Mouse (Mus musculus) kidney, embryonic 16.5 days (tissue): ENCODE results near the gene 1700025G04Rik. TPM values are rescaled to one million over a fixed set of nuclear protein-coding genes. Genes with fewer than 3 reads are reported as not detected.

Experiments
- ATAC-seq: fragments of 200-750 bp; cut with Nextera tagmentation; 2 replicates; pipeline ENCODE4 v1.8.0; 2017; ENCODE audit warnings: moderate TSS enrichment; ENCODE audit not compliant: low FRiP score, low TSS enrichment
- H3K27ac ChIP-seq: fragments of 300-500 bp; sonication (generic); 2 replicates; pipeline ENCODE4 v1.5.1; 2014; ENCODE audit warnings: low read length
- H3K27me3 ChIP-seq: fragments of 300-500 bp; sonication (generic); 2 replicates; pipeline ENCODE4 v1.6.1; 2014; ENCODE audit warnings: low read length, control low read depth, mixed read lengths; ENCODE audit not compliant: insufficient read depth
- H3K36me3 ChIP-seq: fragments of 300-500 bp; sonication (generic); 2 replicates; pipeline ENCODE4 v1.6.1; 2014; ENCODE audit warnings: low read length, control low read depth, mixed read lengths; ENCODE audit not compliant: insufficient read depth
- H3K4me1 ChIP-seq: fragments of 300-500 bp; sonication (generic); 2 replicates; pipeline ENCODE4 v1.6.1; 2014; ENCODE audit warnings: low read length, control low read depth, mixed read lengths; ENCODE audit not compliant: insufficient read depth
- H3K4me2 ChIP-seq: fragments of 300-500 bp; sonication (generic); replicated peaks from 2 replicates; pipeline ENCODE4 v1.6.1; 2014; ENCODE audit warnings: low read depth, low read length
- H3K4me3 ChIP-seq: fragments of 300-500 bp; sonication (generic); 2 replicates; pipeline ENCODE4 v1.5.1; 2014; ENCODE audit warnings: mild to moderate bottlenecking, low read length
- H3K9ac ChIP-seq: fragments of 300-500 bp; sonication (generic); replicated peaks from 2 replicates; pipeline ENCODE4 v1.6.1; 2014; ENCODE audit warnings: low read length
- H3K9me3 ChIP-seq: fragments of 300-500 bp; sonication (generic); 2 replicates; pipeline ENCODE4 v1.6.1; 2016; ENCODE audit warnings: low read length, control low read depth
- WGBS: fragments of 180-500 bp; shearing (Covaris S2); extraction: QIAGEN DNeasy Blood & Tissue Kit; methylation state at CpG from one replicate; pipeline ENCODE4 v1.1.7; 2014; 5-methylcytosine and 5-hydroxymethylcytosine counted together
- polyA plus RNA-seq: library from polyadenylated mRNA; unstranded; fragments of >200 nt; fragmentation: Nextera tagmentation; extraction: Ambion mirVana; gene quantifications from 2 replicates; pipeline ENCODE4 v1.2.1, GENCODE M21; 2015

The 1700025G04Rik gene
- polyA plus RNA-seq, 1 experiment from 2014 or later = 15.4 TPM

DNA sequence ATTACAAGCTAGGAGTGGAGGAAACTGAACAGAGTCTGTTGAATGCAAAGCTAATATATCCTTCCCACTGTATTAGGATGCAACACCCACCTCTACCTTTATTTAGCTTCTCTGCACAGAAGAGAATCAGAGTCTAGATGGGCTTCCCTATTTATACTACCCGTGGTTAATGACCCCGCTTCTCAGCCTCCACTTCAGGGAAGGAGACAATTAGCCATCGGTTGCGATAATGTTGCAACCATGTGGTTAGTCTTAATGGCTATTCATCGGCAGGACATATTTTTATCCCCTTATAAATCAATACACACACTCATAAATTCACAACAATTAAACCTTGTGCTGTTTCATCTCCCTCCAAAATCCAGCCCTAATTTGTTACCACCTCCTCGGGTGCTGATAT, 9.7 kb downstream of the 1700025G04Rik start:
- H3K4me2 ChIP-seq = no peak overlapping the region
- H3K27ac ChIP-seq = no peak overlapping the region
- whole genome bisulfite sequencing = 69% methylated on average over 6 of the region's 6 CpGs
- H3K4me3 ChIP-seq = no peak overlapping the region
- no peaks in the 10 kb centered on the region for H3K27me3 ChIP-seq
- H3K36me3 ChIP-seq = no peaks in the 10 kb centered on the region
- no peak overlapping the region for H3K9ac ChIP-seq
- H3K4me1 ChIP-seq = peaks cover 8% of the 10 kb centered on the region
- no peak for ATAC-seq
- H3K9me3 ChIP-seq = no peaks in the 10 kb centered on the region

DNA sequence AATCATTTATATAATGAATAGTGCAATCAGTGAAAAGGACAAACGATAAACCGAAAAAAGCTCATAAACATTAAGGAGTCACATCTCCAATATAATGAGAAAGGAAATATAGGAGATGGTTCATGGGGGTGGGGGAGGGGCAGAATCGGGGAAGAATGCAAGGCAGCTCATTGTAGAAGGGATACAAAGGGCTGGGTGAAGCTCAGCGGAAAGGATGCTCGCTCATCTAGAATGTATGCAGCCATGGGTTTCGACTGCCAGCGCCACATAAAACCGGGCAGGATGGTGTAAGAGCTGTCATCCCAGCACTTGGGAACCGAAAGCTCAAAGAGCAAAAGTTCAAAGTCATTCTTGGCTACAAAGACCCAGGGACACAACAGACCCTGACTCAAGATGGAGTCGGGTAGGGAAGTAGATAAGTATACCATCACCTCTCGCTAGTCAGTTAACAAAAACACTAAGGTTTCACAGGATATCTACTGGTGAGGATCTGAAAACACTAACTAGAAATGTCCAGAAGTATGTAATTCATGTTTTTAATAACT, 12.7 kb downstream of the 1700025G04Rik start:
- Histone ChIP-seq H3K4me3 (no peak overlapping the region), H3K4me2 (no peak overlapping the region), H3K36me3 (no peaks in the 10 kb centered on the region), H3K9me3 (no peaks in the 10 kb centered on the region), H3K27me3 (no peaks in the 10 kb centered on the region), H3K27ac (no peak overlapping the region), H3K4me1 (no peaks in the 10 kb centered on the region), H3K9ac (no peak overlapping the region)
- ATAC-seq = no peak
- 79% methylated on average over 11 of the region's 11 CpGs for WGBS

DNA sequence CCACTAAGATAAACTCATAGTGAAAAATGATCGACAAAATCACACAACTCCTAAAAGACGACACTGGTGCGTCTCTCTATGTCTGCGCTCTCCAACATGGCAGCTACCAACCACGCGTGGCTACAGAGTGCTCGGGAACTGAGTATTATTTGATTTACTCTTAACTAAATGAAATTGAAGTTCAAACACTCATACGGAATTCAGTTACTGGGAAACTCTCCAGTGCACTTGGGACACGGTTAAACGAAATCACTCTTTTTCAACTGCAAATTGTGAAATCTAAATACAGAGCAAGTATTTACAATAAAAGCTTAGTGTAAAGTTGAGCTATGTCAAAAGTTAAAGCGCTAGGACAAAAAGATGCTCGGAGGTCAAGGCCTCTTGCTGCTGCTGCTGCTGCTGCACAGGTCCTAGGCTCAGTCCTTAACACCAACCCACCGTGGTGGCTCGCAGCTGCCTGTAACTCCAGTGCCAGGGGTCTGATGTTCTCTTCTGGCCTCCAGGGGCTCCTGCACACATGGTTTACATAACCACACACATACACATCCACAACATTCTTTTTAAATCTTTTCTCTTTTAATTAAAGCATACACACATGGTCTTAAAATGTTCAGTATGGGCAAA, 13.6 kb downstream of the 1700025G04Rik start:
- no peak overlapping the region for H3K4me3 ChIP-seq
- H3K27ac ChIP-seq = no peak overlapping the region
- H3K27me3 ChIP-seq = no peaks in the 10 kb centered on the region
- no peaks in the 10 kb centered on the region for H3K9me3 ChIP-seq
- no peaks in the 10 kb centered on the region for H3K36me3 ChIP-seq
- H3K9ac ChIP-seq = no peak overlapping the region
- H3K4me2 ChIP-seq = no peak overlapping the region
- WGBS = 88% methylated on average over 14 of the region's 14 CpGs
- ATAC-seq = no peak
- no peaks in the 10 kb centered on the region for H3K4me1 ChIP-seq

DNA sequence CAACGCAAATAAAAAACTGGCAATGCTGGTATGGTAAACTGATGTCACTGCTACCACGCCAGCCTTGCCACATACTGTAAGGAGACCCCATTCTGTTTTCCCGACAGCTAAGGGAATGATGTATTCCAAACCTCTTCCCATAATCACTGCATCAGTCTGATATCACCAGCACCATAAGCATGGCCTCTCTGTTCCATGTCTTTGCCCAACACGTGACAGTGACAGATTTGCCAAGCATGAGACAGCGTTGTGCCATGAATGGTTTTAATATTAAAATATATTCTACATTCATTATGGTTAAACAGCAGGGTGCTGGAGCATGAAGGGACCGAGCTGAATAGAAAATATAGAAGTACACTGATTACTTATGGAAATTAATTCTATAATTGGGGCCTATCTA, 14.2 kb downstream of the 1700025G04Rik start:
- no peak overlapping the region for H3K4me2 ChIP-seq
- no peak overlapping the region for H3K9ac ChIP-seq
- WGBS = 94% methylated on average over 6 of the region's 6 CpGs
- H3K4me3 ChIP-seq = no peak overlapping the region
- no peak overlapping the region for H3K27ac ChIP-seq
- no peaks in the 10 kb centered on the region for H3K27me3 ChIP-seq
- no peaks in the 10 kb centered on the region for H3K36me3 ChIP-seq
- no peaks in the 10 kb centered on the region for H3K4me1 ChIP-seq
- no peak for ATAC-seq
- no peaks in the 10 kb centered on the region for H3K9me3 ChIP-seq

DNA sequence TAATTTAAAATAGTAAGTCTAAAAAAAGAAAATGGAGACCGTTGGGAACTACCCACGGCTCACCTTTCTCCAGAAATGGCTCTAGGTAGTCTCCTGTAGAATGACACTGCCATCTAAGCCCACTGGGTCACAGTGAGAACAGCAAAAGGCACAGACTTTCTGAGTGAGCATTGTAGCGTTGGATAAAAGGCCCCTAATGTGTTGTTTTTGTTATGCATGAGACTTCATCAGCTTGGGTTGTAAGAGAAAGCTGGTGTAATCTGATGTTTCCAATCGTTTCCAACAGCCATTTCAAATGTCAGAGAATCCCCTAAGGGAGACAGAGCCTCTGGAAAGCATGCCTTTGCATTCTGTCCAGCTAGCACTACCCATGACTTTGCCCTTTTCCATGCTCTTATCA, 19.5 kb downstream of the 1700025G04Rik start:
- Histone ChIP-seq H3K27me3 (no peaks in the 10 kb centered on the region), H3K4me1 (no peaks in the 10 kb centered on the region), H3K9me3 (no peaks in the 10 kb centered on the region), H3K36me3 (no peaks in the 10 kb centered on the region), H3K4me3 (no peak overlapping the region), H3K4me2 (no peak overlapping the region), H3K9ac (no peak overlapping the region), H3K27ac (no peak overlapping the region)
- WGBS = 66% methylated on average over 4 of the region's 4 CpGs
- no peak for ATAC-seq

DNA sequence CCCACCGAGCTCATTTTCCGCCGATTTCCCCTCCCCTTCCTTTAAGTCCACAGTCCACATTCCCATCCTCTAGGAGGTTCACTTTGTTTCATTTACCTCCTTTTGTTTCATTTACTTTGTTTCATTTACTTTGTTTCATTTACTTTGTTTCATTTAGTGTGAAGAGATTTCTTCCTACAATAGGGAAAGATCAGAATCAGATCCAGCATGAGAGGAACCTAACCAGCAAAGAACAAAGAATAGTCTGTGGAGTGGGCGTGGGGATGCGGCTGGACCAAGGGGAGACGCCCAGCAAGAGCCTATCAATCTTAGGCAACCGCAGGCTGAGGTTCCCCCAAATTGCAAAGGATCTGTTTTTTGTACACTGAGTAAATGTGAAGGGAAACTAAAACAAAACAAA, 20.2 kb downstream of the 1700025G04Rik start:
- Histone ChIP-seq H3K27me3 (no peaks in the 10 kb centered on the region), H3K4me3 (no peak overlapping the region), H3K9ac (no peak overlapping the region), H3K4me2 (no peak overlapping the region), H3K27ac (no peak overlapping the region), H3K4me1 (no peaks in the 10 kb centered on the region), H3K9me3 (no peaks in the 10 kb centered on the region), H3K36me3 (no peaks in the 10 kb centered on the region)
- 91% methylated on average over 7 of the region's 7 CpGs for WGBS
- no peak for ATAC-seq

DNA sequence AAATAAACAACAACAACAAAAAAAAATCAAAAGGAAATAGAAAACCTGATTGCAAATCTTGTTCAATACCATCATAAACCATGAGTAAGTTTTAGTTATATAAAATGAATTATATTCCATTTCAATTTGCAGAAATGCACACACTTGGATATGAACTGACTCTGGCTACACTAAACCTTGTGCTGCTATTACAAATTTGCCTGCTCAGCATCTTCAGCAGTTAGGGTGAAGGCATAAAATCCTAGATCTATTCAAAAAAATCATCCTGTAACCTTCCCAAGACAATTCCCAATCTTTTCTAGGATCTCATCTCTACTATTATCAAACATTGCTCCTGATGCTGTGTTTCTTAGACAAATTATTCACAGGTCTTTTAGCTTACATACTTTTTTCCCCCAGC, 22.0 kb downstream of the 1700025G04Rik start:
- H3K4me2 ChIP-seq = no peak overlapping the region
- H3K36me3 ChIP-seq = no peaks in the 10 kb centered on the region
- no peaks in the 10 kb centered on the region for H3K9me3 ChIP-seq
- no peaks in the 10 kb centered on the region for H3K4me1 ChIP-seq
- no peak overlapping the region for H3K27ac ChIP-seq
- no peak for ATAC-seq
- H3K27me3 ChIP-seq = no peaks in the 10 kb centered on the region
- H3K4me3 ChIP-seq = no peak overlapping the region
- no peak overlapping the region for H3K9ac ChIP-seq

DNA sequence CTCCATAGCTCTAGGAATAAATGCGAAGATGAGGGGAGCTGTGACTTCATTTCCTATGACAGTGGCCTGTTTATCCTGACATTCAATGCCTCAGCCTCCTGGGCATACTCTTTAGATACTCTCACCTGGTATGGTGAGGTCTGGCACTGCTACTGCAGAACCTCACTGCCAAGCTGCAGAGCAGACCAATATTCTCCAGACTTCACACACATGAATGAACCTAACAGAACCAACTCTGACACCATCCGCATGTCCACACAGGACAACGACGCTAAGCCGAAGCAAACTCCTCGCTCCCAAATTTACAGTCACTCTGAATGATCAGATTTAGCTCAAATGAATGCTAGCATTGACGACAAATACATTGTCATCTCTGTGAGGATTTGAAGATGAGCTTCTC, 24.4 kb downstream of the 1700025G04Rik start:
- 96% methylated on average over 7 of the region's 7 CpGs for WGBS
- H3K4me1 ChIP-seq = no peaks in the 10 kb centered on the region
- H3K9ac ChIP-seq = no peak overlapping the region
- no peak for ATAC-seq
- H3K4me2 ChIP-seq = no peak overlapping the region
- H3K27ac ChIP-seq = no peak overlapping the region
- no peaks in the 10 kb centered on the region for H3K36me3 ChIP-seq
- H3K27me3 ChIP-seq = no peaks in the 10 kb centered on the region
- no peak overlapping the region for H3K4me3 ChIP-seq
- H3K9me3 ChIP-seq = no peaks in the 10 kb centered on the region

DNA sequence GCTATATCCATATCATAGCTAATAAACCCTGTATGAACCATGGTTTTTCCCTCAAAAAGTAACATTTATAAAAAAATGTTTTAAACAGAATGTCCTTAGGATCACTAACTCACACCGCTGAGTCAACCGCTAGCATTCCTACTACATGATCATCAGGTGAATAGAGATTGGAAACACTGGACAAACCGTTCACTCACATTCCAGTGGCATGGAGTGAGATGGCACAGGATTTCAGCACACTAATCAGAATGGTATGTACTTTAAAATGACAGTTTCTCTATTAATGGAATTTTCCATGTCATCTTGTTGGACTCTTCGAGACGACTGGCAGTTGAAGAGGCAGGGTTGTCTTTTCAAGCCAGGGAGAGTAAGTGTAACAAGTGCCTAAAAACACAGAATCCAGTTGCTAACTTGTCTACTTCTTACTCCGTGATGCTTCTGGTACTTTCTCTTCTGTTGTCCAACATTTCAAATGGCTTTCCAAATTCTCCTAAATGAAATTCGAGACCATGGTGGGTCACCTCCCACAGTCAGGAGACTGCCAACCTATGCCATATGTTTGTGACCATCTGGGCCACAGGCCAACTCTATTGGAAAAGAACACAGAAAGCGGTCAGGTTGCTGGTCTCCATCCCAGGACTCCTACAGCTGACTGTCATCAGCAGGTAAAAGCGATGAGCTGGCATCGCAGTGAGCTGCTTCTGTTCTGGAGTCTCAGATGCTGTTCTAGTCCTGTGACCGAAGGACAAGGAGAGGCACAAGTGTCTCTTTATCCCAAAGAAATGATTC, 26.4 kb downstream of the 1700025G04Rik start:
- no peaks in the 10 kb centered on the region for H3K4me1 ChIP-seq
- no peaks in the 10 kb centered on the region for H3K27me3 ChIP-seq
- no peak overlapping the region for H3K27ac ChIP-seq
- H3K4me3 ChIP-seq = no peak overlapping the region
- H3K36me3 ChIP-seq = no peaks in the 10 kb centered on the region
- WGBS = 91% methylated on average over 11 of the region's 11 CpGs
- no peak overlapping the region for H3K9ac ChIP-seq
- no peak for ATAC-seq
- no peak overlapping the region for H3K4me2 ChIP-seq
- H3K9me3 ChIP-seq = no peaks in the 10 kb centered on the region

DNA sequence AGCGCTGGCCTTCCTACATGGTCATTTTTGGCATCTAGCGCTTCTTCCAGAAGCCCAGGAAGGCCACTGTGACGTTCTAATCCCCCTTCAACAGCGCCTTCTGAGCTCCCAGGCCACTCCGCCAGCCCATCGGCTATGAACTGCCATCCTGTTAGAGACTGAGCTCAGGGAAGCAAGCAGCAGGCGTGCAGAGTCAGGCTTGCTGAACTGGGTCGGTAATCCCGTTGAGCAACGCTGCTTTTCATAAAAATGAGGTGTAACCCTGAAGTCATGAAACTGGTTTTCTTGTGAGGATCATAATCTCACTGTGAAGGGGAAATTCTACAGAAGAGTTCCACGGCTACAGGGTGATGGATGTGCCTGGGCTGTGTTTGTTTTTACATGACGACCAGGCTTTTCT, 28.2 kb downstream of the 1700025G04Rik start:
- H3K4me3 ChIP-seq = no peak overlapping the region
- no peaks in the 10 kb centered on the region for H3K36me3 ChIP-seq
- H3K9ac ChIP-seq = no peak overlapping the region
- no peak overlapping the region for H3K4me2 ChIP-seq
- H3K27me3 ChIP-seq = no peaks in the 10 kb centered on the region
- ATAC-seq = no peak
- no peaks in the 10 kb centered on the region for H3K4me1 ChIP-seq
- H3K27ac ChIP-seq = no peak overlapping the region
- 79% methylated on average over 12 of the region's 12 CpGs for WGBS
- no peaks in the 10 kb centered on the region for H3K9me3 ChIP-seq
